Mouse (Mus musculus) stomach, postnatal 0 days (tissue): Measurements from ENCODE around the gene Btaf1.

Source experiments
- CTCF ChIP-seq: IDR thresholded peaks from 2 replicates; pipeline ENCODE4 v1.5.1; 2016; ENCODE audit warnings: antibody characterized with exemption, low read depth, mild to moderate bottlenecking, moderate library complexity
- EP300 ChIP-seq: optimal IDR thresholded peaks from 2 replicates; pipeline ENCODE3; 2016; ENCODE audit warnings: antibody characterized with exemption

DNA sequence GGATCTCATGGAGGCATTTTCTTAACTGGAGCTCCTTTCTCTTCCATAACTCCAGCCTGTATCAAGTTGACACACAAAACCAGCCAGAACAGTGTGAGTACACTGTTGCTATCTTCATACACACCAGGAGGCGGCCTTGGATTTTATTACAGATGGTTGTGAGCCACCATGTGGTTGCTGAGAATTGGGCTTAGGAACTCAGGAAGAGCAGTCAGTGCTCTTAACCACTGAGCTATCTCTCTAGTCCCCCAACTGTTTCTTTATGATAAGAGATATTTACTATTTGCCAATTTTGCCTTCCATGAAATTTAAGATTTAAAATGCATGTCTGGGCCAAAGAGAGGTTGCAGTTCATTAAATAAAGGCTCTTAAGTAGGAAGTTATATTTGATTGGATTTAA, 14.2 kb downstream of the Btaf1 start:
- no peak for TF ChIP-seq CTCF
- TF ChIP-seq EP300: no peak
